Mouse (Mus musculus) heart, postnatal 0 days (tissue): ENCODE measurements around the gene Cecr2. TPM values are rescaled to one million over a fixed set of nuclear protein-coding genes. Genes with fewer than 3 reads are reported as not detected.

Experiments used
- ATAC-seq: fragments of 200-750 bp; cut with Nextera tagmentation; 2 replicates; pipeline ENCODE4 v1.8.0; 2017; ENCODE audit warnings: low read depth, moderate number of reproducible peaks, moderate library complexity; ENCODE audit not compliant: insufficient read depth
- DNase-seq: peaks from one replicate; pipeline ENCODE4 v3.0.0-alpha.2; 2016; ENCODE audit warnings: low spot score
- H3K27ac ChIP-seq: fragments of 300-500 bp; sonication (generic); 2 replicates; pipeline ENCODE4 v1.5.1; 2014; ENCODE audit warnings: low read depth, mild to moderate bottlenecking
- H3K27me3 ChIP-seq: fragments of 300-500 bp; sonication (generic); 2 replicates; pipeline ENCODE4 v1.6.1; 2014; ENCODE audit warnings: low read length, mixed read lengths; ENCODE audit not compliant: control insufficient read depth, insufficient read depth
- H3K36me3 ChIP-seq: fragments of 300-500 bp; sonication (generic); replicated peaks from 2 replicates; pipeline ENCODE4 v1.6.1; 2014; ENCODE audit warnings: low read length, mixed read lengths; ENCODE audit not compliant: control insufficient read depth, insufficient read depth
- H3K4me1 ChIP-seq: fragments of 300-500 bp; sonication (generic); 2 replicates; pipeline ENCODE4 v1.6.1; 2014; ENCODE audit warnings: antibody characterized with exemption; ENCODE audit not compliant: control insufficient read depth, insufficient read depth
- H3K4me2 ChIP-seq: fragments of 300-500 bp; sonication (generic); 2 replicates; pipeline ENCODE4 v1.6.1; 2014; ENCODE audit warnings: low read depth, mild to moderate bottlenecking, low read length, moderate library complexity
- H3K4me3 ChIP-seq: fragments of 300-500 bp; sonication (generic); 2 replicates; pipeline ENCODE4 v1.5.1; 2014; ENCODE audit warnings: low read depth, low read length
- H3K9ac ChIP-seq: fragments of 300-500 bp; sonication (generic); replicated peaks from 2 replicates; pipeline ENCODE4 v1.6.1; 2014; ENCODE audit warnings: low read depth, low read length, mixed read lengths
- H3K9me3 ChIP-seq: fragments of 300-500 bp; sonication (generic); replicated peaks from 2 replicates; pipeline ENCODE4 v1.6.1; 2016; ENCODE audit warnings: low read length; ENCODE audit not compliant: control insufficient read depth
- CTCF ChIP-seq: IDR thresholded peaks from 2 replicates; pipeline ENCODE4 v1.5.1; 2016; ENCODE audit warnings: antibody characterized with exemption, control low read depth, low read depth
- EP300 ChIP-seq: IDR thresholded peaks from 2 replicates; pipeline ENCODE4 v1.6.1; 2016; ENCODE audit warnings: antibody characterized with exemption, low read depth
- WGBS: fragments of 180-500 bp; shearing (Covaris S2); extraction: QIAGEN DNeasy Blood & Tissue Kit; methylation state at CpG from one replicate; pipeline ENCODE4 v1.1.7; 2014; 5-methylcytosine and 5-hydroxymethylcytosine counted together
- polyA plus RNA-seq: library from polyadenylated mRNA; unstranded; fragments of >200 nt; fragmentation: Nextera tagmentation; extraction: Ambion mirVana; gene quantifications from 2 replicates; pipeline ENCODE4 v1.2.1, GENCODE M21; 2015
- total RNA-seq: library from RNA; depleted of rRNA; stranded (reverse); fragments of >200 nt; gene quantifications from 2 replicates; pipeline ENCODE4 v1.2.3, GENCODE M21; 2014; ENCODE audit warnings: low replicate concordance

The Cecr2 gene
- total and polyA plus RNA-seq, 2 experiments from 2014 or later = 0.87 to 5.8 TPM

DNA sequence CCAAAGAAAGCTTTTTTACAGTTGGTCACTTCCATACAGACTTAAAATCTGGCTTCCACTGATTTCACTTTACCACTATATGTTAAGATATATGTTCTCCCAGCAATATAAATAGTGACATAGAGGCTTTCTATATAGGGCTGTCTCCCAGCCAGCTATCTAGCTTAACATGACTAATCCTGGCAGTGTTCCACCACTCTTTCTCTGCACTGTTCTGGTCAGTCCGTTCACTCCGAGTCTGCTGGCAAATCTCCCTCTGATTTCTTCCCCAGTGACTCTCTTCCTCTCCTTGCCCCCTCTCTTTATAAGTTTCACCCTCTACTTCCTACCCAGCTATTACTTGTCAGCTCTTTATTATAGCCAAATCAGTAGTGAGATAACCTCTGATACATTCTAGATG lies 59.8 kb downstream of the Cecr2 start:
- Histone ChIP-seq H3K27ac (no peak overlapping the region), H3K4me1 (no peaks in the 10 kb centered on the region), H3K9ac (no peak overlapping the region), H3K36me3 (no peaks in the 10 kb centered on the region), H3K4me2 (no peak overlapping the region), H3K27me3 (no peaks in the 10 kb centered on the region), H3K9me3 (no peaks in the 10 kb centered on the region), H3K4me3 (no peak overlapping the region)
- DNase-seq (peak; percentile 17), ATAC-seq (no peak)
- 10% methylated on average over 2 of the region's 2 CpGs for WGBS
- TF ChIP-seq CTCF = no peak
- no peak for TF ChIP-seq EP300

- H3K4me1 ChIP-seq = no peaks in the 10 kb centered on the region
- no peak overlapping the region for H3K9ac ChIP-seq
- no peak for ATAC-seq
- no peaks in the 10 kb centered on the region for H3K36me3 ChIP-seq
- H3K9me3 ChIP-seq = no peaks in the 10 kb centered on the region
- TF ChIP-seq CTCF (no peak), EP300 (no peak)
- H3K27ac ChIP-seq = no peak overlapping the region
- H3K4me2 ChIP-seq = no peak overlapping the region
- no peak overlapping the region for H3K4me3 ChIP-seq
- DNase-seq = no peak
- WGBS = 91% methylated on average over 3 of the region's 3 CpGs
- no peaks in the 10 kb centered on the region for H3K27me3 ChIP-seq
These were observed 69.8 kb downstream of the Cecr2 start for GRCm38 (mm10) chr6:120736011-120736410.

- Histone ChIP-seq H3K9me3 (no peaks in the 10 kb centered on the region), H3K4me1 (no peaks in the 10 kb centered on the region), H3K4me3 (no peak overlapping the region), H3K4me2 (no peak overlapping the region), H3K27me3 (no peaks in the 10 kb centered on the region), H3K36me3 (no peaks in the 10 kb centered on the region), H3K27ac (no peak overlapping the region), H3K9ac (no peak overlapping the region)
- peak; percentile 76 for ATAC-seq
- peak; percentile 69 for DNase-seq
- 52% methylated on average over 3 of the region's 3 CpGs for WGBS
- TF ChIP-seq CTCF (peak; percentile 87), EP300 (no peak)
These were observed 70.4 kb downstream of the Cecr2 start for GRCm38 (mm10) chr6:120736566-120736965.

GRCm38 (mm10) chr6:120743130-120743529 lies 77.0 kb downstream of the Cecr2 start:
- no peak overlapping the region for H3K27ac ChIP-seq
- H3K4me1 ChIP-seq = no peaks in the 10 kb centered on the region
- no peak overlapping the region for H3K9ac ChIP-seq
- H3K4me3 ChIP-seq = no peak overlapping the region
- no peak for ATAC-seq
- 83% methylated on average over 2 of the region's 2 CpGs for WGBS
- H3K4me2 ChIP-seq = no peak overlapping the region
- no peaks in the 10 kb centered on the region for H3K36me3 ChIP-seq
- no peaks in the 10 kb centered on the region for H3K9me3 ChIP-seq
- TF ChIP-seq CTCF (no peak), EP300 (no peak)
- DNase-seq = no peak
- H3K27me3 ChIP-seq = no peaks in the 10 kb centered on the region

DNA sequence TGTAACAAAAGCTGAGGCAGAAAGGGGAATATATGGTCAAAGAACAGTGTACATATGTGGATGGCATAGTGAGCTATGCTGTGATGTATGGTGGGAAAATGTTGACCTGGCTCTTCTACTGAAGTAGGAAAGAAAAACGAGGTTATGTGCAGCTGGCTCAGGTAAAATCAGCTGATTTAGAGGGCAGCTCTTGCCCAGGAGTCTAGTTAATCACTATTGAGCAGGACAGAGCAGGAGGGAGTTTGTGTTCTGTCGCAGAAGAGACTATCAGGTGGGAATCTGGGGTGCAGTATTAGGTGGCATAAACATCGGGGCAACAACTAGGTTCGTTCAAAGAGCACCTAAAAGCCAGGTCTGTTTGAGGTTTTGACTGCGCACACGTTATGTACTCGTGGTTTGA lies 78.1 kb downstream of the Cecr2 start:
- H3K27me3 ChIP-seq = no peaks in the 10 kb centered on the region
- DNase-seq (no peak), ATAC-seq (no peak)
- no peak overlapping the region for H3K9ac ChIP-seq
- no peak overlapping the region for H3K4me3 ChIP-seq
- no peaks in the 10 kb centered on the region for H3K36me3 ChIP-seq
- no peak overlapping the region for H3K4me2 ChIP-seq
- WGBS = 80% methylated on average over 7 of the region's 7 CpGs
- no peaks in the 10 kb centered on the region for H3K4me1 ChIP-seq
- H3K9me3 ChIP-seq = no peaks in the 10 kb centered on the region
- no peak overlapping the region for H3K27ac ChIP-seq
- TF ChIP-seq CTCF (no peak), EP300 (no peak)

GRCm38 (mm10) chr6:120746416-120746815 lies 80.2 kb downstream of the Cecr2 start:
- Histone ChIP-seq H3K36me3 (no peaks in the 10 kb centered on the region), H3K9ac (no peak overlapping the region), H3K4me2 (no peak overlapping the region), H3K4me1 (no peaks in the 10 kb centered on the region), H3K4me3 (no peak overlapping the region), H3K27me3 (no peaks in the 10 kb centered on the region), H3K9me3 (no peaks in the 10 kb centered on the region), H3K27ac (no peak overlapping the region)
- TF ChIP-seq CTCF (no peak), EP300 (no peak)
- no peak for ATAC-seq
- DNase-seq = no peak
- WGBS = 81% methylated on average over 2 of the region's 2 CpGs
